Mouse (Mus musculus) stomach, embryonic 15.5 days (tissue): Measurements from ENCODE around the gene Fam71e1. TPM values are rescaled to one million over a fixed set of nuclear protein-coding genes. Genes with fewer than 3 reads are reported as not detected.

ENCODE experiments used
- ATAC-seq: fragments of 200-750 bp; cut with Nextera tagmentation; 2 replicates; pipeline ENCODE4 v1.8.0; 2017; ENCODE audit warnings: low read depth, moderate number of reproducible peaks, moderate TSS enrichment; ENCODE audit not compliant: insufficient read depth, low FRiP score
- H3K27ac ChIP-seq: fragments of 300-500 bp; sonication (generic); 2 replicates; pipeline ENCODE4 v1.5.1; 2015; ENCODE audit warnings: mild to moderate bottlenecking, inconsistent platforms
- H3K27me3 ChIP-seq: fragments of 300-500 bp; sonication (generic); replicated peaks from 2 replicates; pipeline ENCODE4 v1.6.1; 2015; ENCODE audit warnings: inconsistent platforms
- H3K36me3 ChIP-seq: fragments of 300-500 bp; sonication (generic); 2 replicates; pipeline ENCODE4 v1.6.1; 2015; ENCODE audit warnings: inconsistent platforms
- H3K4me1 ChIP-seq: fragments of 300-500 bp; sonication (generic); 2 replicates; pipeline ENCODE4 v1.6.1; 2015; ENCODE audit warnings: inconsistent platforms
- H3K4me2 ChIP-seq: fragments of 300-500 bp; sonication (generic); 2 replicates; pipeline ENCODE4 v1.6.1; 2015; ENCODE audit warnings: mild to moderate bottlenecking, inconsistent platforms
- H3K4me3 ChIP-seq: fragments of 300-500 bp; sonication (generic); replicated peaks from 2 replicates; pipeline ENCODE4 v1.5.1; 2015; ENCODE audit warnings: inconsistent platforms
- H3K9ac ChIP-seq: fragments of 300-500 bp; sonication (generic); 2 replicates; pipeline ENCODE4 v1.6.1; 2015; ENCODE audit warnings: inconsistent platforms
- H3K9me3 ChIP-seq: fragments of 300-500 bp; sonication (generic); 2 replicates; pipeline ENCODE4 v1.6.1; 2016; ENCODE audit warnings: inconsistent platforms
- WGBS: fragments of 180-500 bp; shearing (Covaris S2); methylation state at CpG from one replicate; pipeline ENCODE4 v1.1.7; 2015; 5-methylcytosine and 5-hydroxymethylcytosine counted together
- microRNA-seq: library from miRNA; unstranded; fragments of <30 nt; microRNA quantifications from one replicate; pipeline ENCODE4, GENCODE M21; 2016
- polyA plus RNA-seq: library from polyadenylated mRNA; unstranded; fragments of >200 nt; fragmentation: Nextera tagmentation; extraction: Ambion mirVana; gene quantifications from 2 replicates; pipeline ENCODE4 v1.2.1, GENCODE M21; 2015

The Fam71e1 gene
- polyA plus RNA-seq, 1 experiment from 2014 or later: 9.1 TPM

DNA sequence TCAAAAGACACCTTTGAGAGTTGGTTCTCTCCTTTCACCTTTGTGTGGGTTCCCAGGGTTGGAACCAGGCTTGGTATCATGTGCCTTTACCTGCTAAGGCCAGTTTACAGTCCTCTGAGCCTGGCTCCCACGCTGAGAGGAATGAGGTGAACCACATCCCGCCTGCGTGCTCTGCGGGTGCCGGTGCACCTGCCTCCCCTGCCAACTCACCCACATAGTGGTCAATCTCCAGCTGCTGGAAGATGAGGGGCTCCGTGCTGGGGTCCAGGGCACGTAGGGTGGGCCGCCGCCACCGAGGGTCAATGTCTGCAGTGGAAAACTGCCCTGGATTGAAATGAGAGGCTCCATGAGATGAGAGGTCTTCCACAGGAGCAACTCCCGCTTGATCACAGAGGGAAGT lies 46.2 kb downstream of the Fam71e1 start:
- H3K4me1 ChIP-seq: peaks cover 3% of the 10 kb centered on the region
- 86% methylated on average over 11 of the region's 11 CpGs for WGBS
- no peak overlapping the region for H3K4me3 ChIP-seq
- no peak overlapping the region for H3K9ac ChIP-seq
- ATAC-seq: no peak
- no peaks in the 10 kb centered on the region for H3K27me3 ChIP-seq
- H3K9me3 ChIP-seq: no peaks in the 10 kb centered on the region
- no peak overlapping the region for H3K27ac ChIP-seq
- no peak overlapping the region for H3K4me2 ChIP-seq
- peaks cover 38% of the 10 kb centered on the region for H3K36me3 ChIP-seq

DNA sequence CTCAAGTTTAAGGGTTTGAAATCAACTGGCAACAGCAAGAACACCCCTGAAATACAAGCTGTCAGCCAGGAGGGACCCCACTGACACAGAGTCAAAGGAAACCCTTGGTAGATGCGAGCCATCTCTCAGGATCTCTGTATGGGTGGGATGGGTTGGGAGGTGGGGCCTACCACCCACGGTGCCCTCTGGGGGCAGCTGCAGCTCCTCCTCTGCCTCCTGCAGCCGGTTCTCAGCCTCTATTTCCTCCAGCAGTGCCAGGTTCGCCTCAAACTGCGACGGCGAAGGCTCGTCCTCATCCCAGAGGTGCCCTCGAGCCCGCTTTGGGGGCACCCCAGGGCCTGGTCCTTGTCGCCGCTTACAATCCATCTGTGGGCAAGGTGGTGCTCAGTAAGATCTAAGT lies 46.7 kb downstream of the Fam71e1 start:
- 79% methylated on average over 12 of the region's 12 CpGs for WGBS
- no peaks in the 10 kb centered on the region for H3K9me3 ChIP-seq
- no peak overlapping the region for H3K27ac ChIP-seq
- no peak for ATAC-seq
- no peaks in the 10 kb centered on the region for H3K27me3 ChIP-seq
- peaks cover 37% of the 10 kb centered on the region for H3K36me3 ChIP-seq
- no peak overlapping the region for H3K4me2 ChIP-seq
- H3K9ac ChIP-seq: no peak overlapping the region
- no peak overlapping the region for H3K4me3 ChIP-seq
- peaks cover 8% of the 10 kb centered on the region for H3K4me1 ChIP-seq

DNA sequence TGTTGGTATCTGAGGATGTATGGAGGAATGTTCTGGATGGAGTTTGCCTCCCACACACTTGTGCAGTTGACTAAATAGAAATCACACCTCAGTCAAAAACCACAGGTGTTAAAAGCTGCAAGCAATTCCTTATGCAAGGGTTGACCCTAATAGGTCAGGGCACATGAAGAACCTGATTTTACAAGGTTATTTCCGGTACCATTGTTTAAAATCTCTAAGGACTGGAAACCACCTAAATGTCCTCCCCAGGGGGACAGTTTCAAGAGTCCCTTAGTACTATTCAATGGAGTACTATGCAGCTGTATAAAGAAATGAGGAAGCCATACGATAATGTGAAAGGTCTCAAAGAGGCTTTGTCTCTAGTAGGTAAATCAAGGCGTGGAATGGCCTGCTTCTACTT lies 49.9 kb downstream of the Fam71e1 start:
- no peaks in the 10 kb centered on the region for H3K9me3 ChIP-seq
- H3K9ac ChIP-seq: no peak overlapping the region
- no peak for ATAC-seq
- no peaks in the 10 kb centered on the region for H3K27me3 ChIP-seq
- no peak overlapping the region for H3K4me3 ChIP-seq
- peaks cover 8% of the 10 kb centered on the region for H3K4me1 ChIP-seq
- H3K4me2 ChIP-seq: no peak overlapping the region
- peaks cover 25% of the 10 kb centered on the region for H3K36me3 ChIP-seq
- H3K27ac ChIP-seq: no peak overlapping the region
- 97% methylated on average over 3 of the region's 3 CpGs for WGBS

DNA sequence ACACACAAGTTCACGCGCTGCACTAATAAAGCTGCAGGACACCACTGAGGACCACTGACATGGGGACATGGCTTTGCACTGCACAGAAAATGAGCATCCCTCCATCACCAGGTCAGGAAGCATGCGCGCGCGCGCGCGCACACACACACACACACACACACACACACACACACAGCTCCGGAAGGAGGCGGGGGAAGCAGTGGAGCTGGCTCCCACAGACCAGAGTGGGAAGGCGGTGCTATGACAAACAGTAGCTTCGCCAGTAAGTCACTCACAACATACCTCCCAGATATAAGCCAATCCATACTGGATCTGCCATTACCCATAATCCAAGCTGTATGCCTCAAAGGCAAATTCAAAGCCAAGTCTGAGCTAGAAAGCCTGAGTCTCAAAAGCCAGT lies 50.7 kb downstream of the Fam71e1 start:
- H3K9ac ChIP-seq: no peak overlapping the region

DNA sequence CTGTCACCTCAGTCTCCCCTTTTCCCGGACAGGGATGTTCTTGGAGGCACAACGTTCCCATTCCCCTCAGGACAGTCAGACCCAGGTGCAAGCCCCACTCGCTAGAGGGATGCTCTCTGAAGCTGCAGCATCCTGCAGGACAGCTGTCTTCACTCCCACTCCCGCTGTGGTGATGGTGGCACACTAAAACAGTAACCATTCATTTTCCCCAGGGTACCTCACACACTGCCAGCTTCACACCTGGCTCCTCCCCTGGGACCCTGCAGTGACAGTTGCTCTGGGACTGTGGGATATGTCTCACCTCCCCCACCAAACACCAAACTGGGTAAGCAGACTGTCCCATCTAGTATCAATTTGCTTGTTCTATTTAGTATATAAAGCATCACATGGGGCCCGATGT lies 51.3 kb downstream of the Fam71e1 start:
- peaks cover 11% of the 10 kb centered on the region for H3K4me1 ChIP-seq
- 16% methylated on average over 5 of the region's 5 CpGs for WGBS
- H3K27ac ChIP-seq: peak overlapping the region; percentile 77
- no peaks in the 10 kb centered on the region for H3K27me3 ChIP-seq
- peak overlapping the region; percentile 92 for H3K4me2 ChIP-seq
- H3K36me3 ChIP-seq: peaks cover 17% of the 10 kb centered on the region
- peak overlapping the region; percentile 73 for H3K4me3 ChIP-seq
- ATAC-seq: no peak
- peak overlapping the region; percentile 65; the same call in 1 of the 2 replicates for H3K9ac ChIP-seq
- no peaks in the 10 kb centered on the region for H3K9me3 ChIP-seq

More for the DNA sequence above, 50.7 kb downstream of the Fam71e1 start:
- Histone ChIP-seq H3K4me3 (peak overlapping the region; percentile 73), H3K27me3 (no peaks in the 10 kb centered on the region), H3K9me3 (no peaks in the 10 kb centered on the region), H3K4me2 (peak overlapping the region; percentile 92; the same call in 1 of the 2 replicates), H3K36me3 (peaks cover 23% of the 10 kb centered on the region), H3K27ac (no peak overlapping the region), H3K4me1 (peaks cover 8% of the 10 kb centered on the region)
- WGBS: 92% methylated on average over 13 of the region's 13 CpGs
- ATAC-seq: no peak

DNA sequence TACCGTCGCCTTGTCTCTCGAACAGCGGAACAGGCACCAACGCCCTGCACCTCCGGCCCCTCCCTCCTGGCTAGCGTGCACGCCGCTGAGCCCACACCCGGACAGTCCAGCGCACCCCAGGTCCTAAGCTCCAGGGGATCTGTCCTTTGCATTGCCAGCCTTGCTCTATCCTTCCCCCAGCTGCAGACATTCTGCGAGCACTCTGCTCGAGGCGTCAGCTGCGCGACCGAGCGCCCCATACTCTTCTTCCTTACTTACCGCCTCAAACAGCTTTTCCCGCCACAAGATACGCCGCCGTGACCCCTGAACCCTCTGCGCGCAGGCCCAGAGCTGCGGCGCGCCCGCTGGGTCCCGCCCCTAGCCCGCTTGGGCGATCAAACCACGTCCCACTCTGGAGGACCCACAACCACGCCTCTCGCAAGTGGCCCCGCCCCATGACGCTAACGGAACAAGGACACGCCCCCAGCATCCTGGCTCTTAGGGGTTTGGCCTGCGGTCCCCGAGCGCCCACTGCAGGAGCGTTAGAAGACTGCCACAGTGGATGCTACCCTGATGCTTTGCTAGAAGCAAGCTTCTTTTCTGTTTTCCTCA lies 52.2 kb downstream of the Fam71e1 start, which contains the start of gene Pold1:
Gene Pold1, minus strand, starts transcription at position 353 of the 591 bp plus-strand sequence.
- Histone ChIP-seq H3K4me3 (peak within 1 kb of the TSS; percentile 73), H3K4me2 (peak within 1 kb of the TSS; percentile 92), H3K4me1 (peaks cover 15% of the 10 kb centered on the region), H3K9me3 (no peaks in the 10 kb centered on the region), H3K27ac (peak within 1 kb of the TSS; percentile 77), H3K9ac (peak within 1 kb of the TSS; percentile 65), H3K36me3 (peaks cover 17% of the 10 kb centered on the region), H3K27me3 (no peaks in the 10 kb centered on the region)
- ATAC-seq: peak; percentile 96
- WGBS: under 1% methylated on average over 43 of the region's 43 CpGs

DNA sequence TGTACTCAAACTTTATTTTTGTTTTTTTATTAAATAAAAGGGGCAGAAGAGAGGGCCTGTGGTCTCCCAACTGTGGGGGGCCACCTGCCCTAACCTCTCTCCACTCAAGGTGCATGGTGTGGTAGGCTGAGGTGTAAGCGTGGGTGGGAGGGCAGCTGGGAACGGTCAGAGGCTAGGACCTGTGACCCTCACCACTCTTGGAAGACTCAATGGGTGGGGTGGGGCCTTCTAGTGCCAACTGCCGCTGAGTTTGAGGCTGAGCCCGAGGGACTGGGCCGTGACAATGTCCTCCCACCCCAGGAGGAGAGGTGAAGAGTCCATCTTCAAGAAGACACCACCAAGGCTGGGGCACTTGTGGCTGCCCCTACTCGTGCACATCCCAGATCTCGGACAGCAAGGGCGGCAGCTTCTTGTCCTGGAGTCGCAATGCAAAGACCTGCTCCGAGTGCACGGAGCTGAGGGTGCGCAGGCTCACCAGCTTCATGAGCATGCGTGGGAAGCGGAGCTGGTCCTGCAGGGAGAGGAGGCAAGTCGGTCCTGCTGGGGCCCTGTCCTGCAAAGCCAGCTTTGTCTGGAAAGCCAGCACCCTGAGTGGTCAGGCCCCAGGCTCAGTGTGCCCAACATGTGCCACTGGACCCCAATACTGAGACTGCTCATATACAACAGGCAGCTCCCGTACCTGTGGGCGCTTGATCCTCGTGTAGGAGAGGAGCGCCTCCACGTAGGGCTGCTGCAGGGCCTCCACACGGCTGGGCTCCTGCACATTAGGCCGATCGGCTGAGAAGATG lies 53.4 kb downstream of the Fam71e1 start:
- H3K4me2 ChIP-seq: no peak overlapping the region
- H3K9ac ChIP-seq: no peak overlapping the region
- WGBS: 93% methylated on average over 23 of the region's 23 CpGs
- H3K27me3 ChIP-seq: no peaks in the 10 kb centered on the region
- peaks cover 15% of the 10 kb centered on the region for H3K4me1 ChIP-seq
- H3K36me3 ChIP-seq: peaks cover 17% of the 10 kb centered on the region
- no peaks in the 10 kb centered on the region for H3K9me3 ChIP-seq
- ATAC-seq: no peak
- H3K27ac ChIP-seq: no peak overlapping the region
- no peak overlapping the region for H3K4me3 ChIP-seq

DNA sequence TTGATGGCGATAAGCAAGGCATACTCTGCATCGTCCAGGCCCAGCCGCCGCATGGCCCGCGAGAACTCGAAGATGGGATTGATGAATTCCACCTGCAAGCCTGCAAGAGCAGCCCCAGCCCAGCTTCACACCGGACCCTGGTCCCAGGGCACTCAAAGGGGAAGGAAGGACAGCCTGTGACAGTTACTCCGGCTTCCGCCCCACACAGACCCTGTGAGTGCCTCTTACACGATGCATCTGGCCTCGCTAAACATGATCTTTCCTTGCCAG lies 54.0 kb downstream of the Fam71e1 start:
- no peak overlapping the region for H3K4me3 ChIP-seq
- no peak for ATAC-seq
- no peaks in the 10 kb centered on the region for H3K9me3 ChIP-seq
- peaks cover 15% of the 10 kb centered on the region for H3K4me1 ChIP-seq
- H3K9ac ChIP-seq: no peak overlapping the region
- whole genome bisulfite sequencing: 93% methylated on average over 12 of the region's 12 CpGs
- H3K27ac ChIP-seq: no peak overlapping the region
- no peak overlapping the region for H3K4me2 ChIP-seq
- H3K27me3 ChIP-seq: no peaks in the 10 kb centered on the region
- H3K36me3 ChIP-seq: peaks cover 17% of the 10 kb centered on the region

Small RNA genes lying within 50 kb of the gene (microRNA-seq; reads per million reads assigned to microRNA genes)
- gene Mir7052 (0.77 reads per million), gene Mir7053 (not detected)

Other genes with a start within 250 kb of the Fam71e1 start
- gene 1700028J19Rik, start 249.9 kb upstream of the Fam71e1 start, polyA plus RNA-seq: 1.6 and 1.8 TPM in 2 replicates
- 120 and 139 TPM in 2 replicates for gene 2410002F23Rik, start 249.9 kb upstream of the Fam71e1 start, polyA plus RNA-seq
- gene Acp4, start 239.2 kb upstream of the Fam71e1 start, polyA plus RNA-seq: not detected in 2 replicates
- not detected in 2 replicates for gene Gm15517, start 235.1 kb upstream of the Fam71e1 start, polyA plus RNA-seq
- 5.1 and 6.9 TPM in 2 replicates for gene Clec11a, start 189.7 kb upstream of the Fam71e1 start, polyA plus RNA-seq
- 2.2 TPM in 2 replicates for gene Shank1, start 186.3 kb upstream of the Fam71e1 start, polyA plus RNA-seq
- gene Syt3, start 112.5 kb upstream of the Fam71e1 start, polyA plus RNA-seq: 1.6 and 1.7 TPM in 2 replicates
- gene 1700008O03Rik, start 110.8 kb upstream of the Fam71e1 start, polyA plus RNA-seq: 0.80 and 1.2 TPM in 2 replicates
- 0.70 and 0.81 TPM in 2 replicates for gene Lrrc4b, start 67.6 kb upstream of the Fam71e1 start, polyA plus RNA-seq
- 0.94 and 1.7 TPM in 2 replicates for gene Aspdh, start 31.2 kb upstream of the Fam71e1 start, polyA plus RNA-seq
- gene Josd2, start 28.6 kb upstream of the Fam71e1 start, polyA plus RNA-seq: 91.3 and 105 TPM in 2 replicates
- 98.8 and 106 TPM in 2 replicates for gene Emc10, start 52 bp upstream of the Fam71e1 start, polyA plus RNA-seq
- 0.27 and 0.32 TPM in 2 replicates for gene Mybpc2, start 28.1 kb downstream of the Fam71e1 start, polyA plus RNA-seq
- gene Spib, start 35.5 kb downstream of the Fam71e1 start, polyA plus RNA-seq: 0.40 and 0.42 TPM in 2 replicates
- 69.8 and 75.6 TPM in 2 replicates for gene Pold1, start 52.3 kb downstream of the Fam71e1 start, polyA plus RNA-seq
- 62.9 and 65.0 TPM in 2 replicates for gene Nr1h2, start 57.4 kb downstream of the Fam71e1 start, polyA plus RNA-seq
- 4.9 and 5.0 TPM in 2 replicates for gene Napsa, start 75.8 kb downstream of the Fam71e1 start, polyA plus RNA-seq
- 0.30 and 0.39 TPM in 2 replicates for gene Kcnc3, start 94.1 kb downstream of the Fam71e1 start, polyA plus RNA-seq
- gene Myh14, start 174.3 kb downstream of the Fam71e1 start, polyA plus RNA-seq: 29.0 and 32.7 TPM in 2 replicates
- not detected in 2 replicates for gene Izumo2, start 212.2 kb downstream of the Fam71e1 start, polyA plus RNA-seq